Mouse (Mus musculus) E14TG2a.4 (cell line): ENCODE measurements around the gene Pygo1.

Experiments
- CTCF ChIP-seq: conservative IDR thresholded peaks from 2 replicates; pipeline ENCODE4 v1.5.1; 2014; ENCODE audit warnings: low read length
- NANOG ChIP-seq: IDR thresholded peaks from 2 replicates; pipeline ENCODE4 v1.6.1; 2014; ENCODE audit warnings: borderline replicate concordance, low read length, mixed read lengths
- POU5F1 ChIP-seq: IDR thresholded peaks from 2 replicates; pipeline ENCODE4 v1.6.1; 2014; ENCODE audit warnings: low read length, borderline replicate concordance

GRCm38 (mm10) chr9:72996167-72996566, 70.7 kb downstream of the Pygo1 start:
- TF ChIP-seq CTCF: no peak
- peak; percentile 45; the same call in 1 of the 2 replicates for TF ChIP-seq NANOG
- TF ChIP-seq POU5F1: no peak
